Mouse (Mus musculus) intestine, embryonic 15.5 days (tissue): ENCODE measurements at regions not wholly inside any gene's neighbourhood (a gene's known extent, or its start where the extent isn't known, plus 50 kb on each side); places are given as distances from the start of the nearest gene placed in this dataset.

Source experiments
- ATAC-seq: fragments of 200-750 bp; cut with Nextera tagmentation; 2 replicates; pipeline ENCODE4 v1.8.0; 2017; ENCODE audit warnings: moderate TSS enrichment, moderate library complexity
- H3K27ac ChIP-seq: fragments of 300-500 bp; sonication (generic); 2 replicates; pipeline ENCODE4 v1.5.1; 2015; ENCODE audit warnings: mild to moderate bottlenecking, inconsistent platforms
- H3K27me3 ChIP-seq: fragments of 300-500 bp; sonication (generic); replicated peaks from 2 replicates; pipeline ENCODE4 v1.6.1; 2015; ENCODE audit warnings: inconsistent platforms
- H3K36me3 ChIP-seq: fragments of 300-500 bp; sonication (generic); 2 replicates; pipeline ENCODE4 v1.6.1; 2015; ENCODE audit warnings: inconsistent platforms
- H3K4me1 ChIP-seq: fragments of 300-500 bp; sonication (generic); replicated peaks from 2 replicates; pipeline ENCODE4 v1.6.1; 2015; ENCODE audit warnings: inconsistent platforms
- H3K4me2 ChIP-seq: fragments of 300-500 bp; sonication (generic); replicated peaks from 2 replicates; pipeline ENCODE4 v1.6.1; 2015; ENCODE audit warnings: mild to moderate bottlenecking, inconsistent platforms
- H3K4me3 ChIP-seq: fragments of 300-500 bp; sonication (generic); replicated peaks from 2 replicates; pipeline ENCODE4 v1.5.1; 2015; ENCODE audit warnings: inconsistent platforms
- H3K9ac ChIP-seq: fragments of 300-500 bp; sonication (generic); 2 replicates; pipeline ENCODE4 v1.6.1; 2015; ENCODE audit warnings: inconsistent platforms
- H3K9me3 ChIP-seq: fragments of 300-500 bp; sonication (generic); 2 replicates; pipeline ENCODE4 v1.6.1; 2016; ENCODE audit warnings: inconsistent platforms
- WGBS: fragments of 180-500 bp; shearing (Covaris S2); methylation state at CpG from one replicate; pipeline ENCODE4 v1.1.7; 2015; 5-methylcytosine and 5-hydroxymethylcytosine counted together

GRCm38 (mm10) chr1:88592036-88592435, 82.2 kb upstream of the Glrp1 start:
- Histone ChIP-seq H3K4me3 (no peak overlapping the region), H3K27me3 (no peaks in the 10 kb centered on the region), H3K9ac (no peak overlapping the region), H3K36me3 (no peaks in the 10 kb centered on the region), H3K27ac (no peak overlapping the region), H3K4me1 (no peaks in the 10 kb centered on the region), H3K4me2 (no peak overlapping the region), H3K9me3 (no peaks in the 10 kb centered on the region)
- no peak for ATAC-seq
- WGBS, result 74% methylated on average over 6 of the region's 6 CpGs

- no peaks in the 10 kb centered on the region for H3K9me3 ChIP-seq
- no peaks in the 10 kb centered on the region for H3K27me3 ChIP-seq
- H3K4me3 ChIP-seq, result no peak overlapping the region
- 0 out of 2 replicates have a peak, but pooled peaks cover 4% of the 10 kb centered on the region for H3K4me1 ChIP-seq
- peak; percentile 56 for ATAC-seq
- H3K27ac ChIP-seq, result no peak overlapping the region
- 35% methylated on average over 9 of the region's 9 CpGs for WGBS
- H3K9ac ChIP-seq, result no peak overlapping the region
- H3K36me3 ChIP-seq, result no peaks in the 10 kb centered on the region
- H3K4me2 ChIP-seq, result no peak overlapping the region
Measured at GRCm38 (mm10) chr1:88590802-88591380, 81.0 kb upstream of the Glrp1 start.

- H3K4me1 ChIP-seq, result 0 out of 2 replicates have a peak, but pooled peaks cover 4% of the 10 kb centered on the region
- H3K27ac ChIP-seq, result no peak overlapping the region
- WGBS, result 66% methylated on average over 1 of the region's 1 CpGs
- H3K27me3 ChIP-seq, result no peaks in the 10 kb centered on the region
- no peaks in the 10 kb centered on the region for H3K9me3 ChIP-seq
- no peak for ATAC-seq
- no peak overlapping the region for H3K4me3 ChIP-seq
- no peaks in the 10 kb centered on the region for H3K36me3 ChIP-seq
- no peak overlapping the region for H3K9ac ChIP-seq
- no peak overlapping the region for H3K4me2 ChIP-seq
Measured at GRCm38 (mm10) chr1:88588747-88589146, 78.9 kb upstream of the Glrp1 start.

- Histone ChIP-seq H3K36me3 (no peaks in the 10 kb centered on the region), H3K27ac (no peak overlapping the region), H3K9ac (no peak overlapping the region), H3K4me2 (no peak overlapping the region), H3K27me3 (no peaks in the 10 kb centered on the region), H3K4me1 (0 out of 2 replicates have a peak, but pooled peaks cover 4% of the 10 kb centered on the region), H3K9me3 (no peaks in the 10 kb centered on the region), H3K4me3 (no peak overlapping the region)
- WGBS, result 58% methylated on average over 13 of the region's 13 CpGs
- 0 out of 2 replicates have a peak, but pooled peaks have one; percentile 41 for ATAC-seq
Measured at GRCm38 (mm10) chr1:88586823-88587820, 77.3 kb upstream of the Glrp1 start.

GRCm38 (mm10) chr1:88586128-88586527, 76.3 kb upstream of the Glrp1 start:
- Histone ChIP-seq H3K9me3 (no peaks in the 10 kb centered on the region), H3K27ac (no peak overlapping the region), H3K36me3 (no peaks in the 10 kb centered on the region), H3K4me2 (no peak overlapping the region), H3K9ac (no peak overlapping the region), H3K4me3 (no peak overlapping the region), H3K4me1 (0 out of 2 replicates have a peak, but pooled peaks cover 4% of the 10 kb centered on the region), H3K27me3 (no peaks in the 10 kb centered on the region)
- ATAC-seq, result no peak
- 72% methylated on average over 2 of the region's 2 CpGs for WGBS

GRCm38 (mm10) chr1:88584515-88585033, 74.7 kb upstream of the Glrp1 start:
- Histone ChIP-seq H3K4me1 (0 out of 2 replicates have a peak, but pooled peaks cover 4% of the 10 kb centered on the region), H3K9me3 (no peaks in the 10 kb centered on the region), H3K4me2 (no peak overlapping the region), H3K27me3 (no peaks in the 10 kb centered on the region), H3K9ac (no peak overlapping the region), H3K27ac (no peak overlapping the region), H3K36me3 (no peaks in the 10 kb centered on the region), H3K4me3 (no peak overlapping the region)
- no peak for ATAC-seq
- WGBS, result 63% methylated on average over 5 of the region's 5 CpGs

- no peaks in the 10 kb centered on the region for H3K36me3 ChIP-seq
- no peak overlapping the region for H3K4me2 ChIP-seq
- H3K27me3 ChIP-seq, result no peaks in the 10 kb centered on the region
- H3K9me3 ChIP-seq, result no peaks in the 10 kb centered on the region
- no peak overlapping the region for H3K27ac ChIP-seq
- 0 out of 2 replicates have a peak, but pooled peaks cover 3% of the 10 kb centered on the region for H3K4me1 ChIP-seq
- H3K9ac ChIP-seq, result no peak overlapping the region
- H3K4me3 ChIP-seq, result no peak overlapping the region
- no peak for ATAC-seq
Measured at GRCm38 (mm10) chr1:88578231-88578620, 68.4 kb upstream of the Glrp1 start.

- H3K4me2 ChIP-seq, result no peak overlapping the region
- H3K27me3 ChIP-seq, result no peaks in the 10 kb centered on the region
- 35% methylated on average over 12 of the region's 12 CpGs for WGBS
- H3K4me1 ChIP-seq, result 0 out of 2 replicates have a peak, but pooled peaks cover 3% of the 10 kb centered on the region
- H3K9me3 ChIP-seq, result no peaks in the 10 kb centered on the region
- H3K36me3 ChIP-seq, result no peaks in the 10 kb centered on the region
- H3K9ac ChIP-seq, result no peak overlapping the region
- H3K27ac ChIP-seq, result no peak overlapping the region
- ATAC-seq, result no peak
- H3K4me3 ChIP-seq, result no peak overlapping the region
Measured at GRCm38 (mm10) chr1:88577498-88578230, 67.8 kb upstream of the Glrp1 start.

GRCm38 (mm10) chr1:88575917-88576669, 66.2 kb upstream of the Glrp1 start:
- H3K27me3 ChIP-seq, result no peaks in the 10 kb centered on the region
- H3K9ac ChIP-seq, result no peak overlapping the region
- no peak overlapping the region for H3K4me3 ChIP-seq
- H3K36me3 ChIP-seq, result no peaks in the 10 kb centered on the region
- no peak overlapping the region for H3K4me2 ChIP-seq
- WGBS, result 67% methylated on average over 14 of the region's 14 CpGs
- ATAC-seq, result no peak
- no peak overlapping the region for H3K27ac ChIP-seq
- H3K9me3 ChIP-seq, result no peaks in the 10 kb centered on the region
- H3K4me1 ChIP-seq, result 0 out of 2 replicates have a peak, but pooled peaks cover 3% of the 10 kb centered on the region

GRCm38 (mm10) chr1:88575291-88575690, 65.4 kb upstream of the Glrp1 start:
- peak overlapping the region; percentile 21; the same call in 1 of the 2 replicates for H3K9ac ChIP-seq
- H3K27me3 ChIP-seq, result no peaks in the 10 kb centered on the region
- no peak overlapping the region for H3K4me3 ChIP-seq
- H3K4me2 ChIP-seq, result no peak overlapping the region
- H3K27ac ChIP-seq, result no peak overlapping the region
- ATAC-seq, result no peak
- no peaks in the 10 kb centered on the region for H3K36me3 ChIP-seq
- H3K9me3 ChIP-seq, result no peaks in the 10 kb centered on the region
- 66% methylated on average over 4 of the region's 4 CpGs for WGBS
- H3K4me1 ChIP-seq, result 0 out of 2 replicates have a peak, but pooled peaks cover 3% of the 10 kb centered on the region

GRCm38 (mm10) chr1:88572161-88572560, 62.3 kb upstream of the Glrp1 start:
- no peak overlapping the region for H3K4me3 ChIP-seq
- H3K27ac ChIP-seq, result no peak overlapping the region
- 92% methylated on average over 13 of the region's 13 CpGs for WGBS
- H3K4me1 ChIP-seq, result 0 out of 2 replicates have a peak, but pooled peaks cover 3% of the 10 kb centered on the region
- ATAC-seq, result no peak
- H3K9me3 ChIP-seq, result no peaks in the 10 kb centered on the region
- no peaks in the 10 kb centered on the region for H3K36me3 ChIP-seq
- no peaks in the 10 kb centered on the region for H3K27me3 ChIP-seq
- no peak overlapping the region for H3K9ac ChIP-seq
- H3K4me2 ChIP-seq, result no peak overlapping the region
